Mouse (Mus musculus): Measurements from ENCODE around the gene Ank2.

Ank2 gene

DNA sequence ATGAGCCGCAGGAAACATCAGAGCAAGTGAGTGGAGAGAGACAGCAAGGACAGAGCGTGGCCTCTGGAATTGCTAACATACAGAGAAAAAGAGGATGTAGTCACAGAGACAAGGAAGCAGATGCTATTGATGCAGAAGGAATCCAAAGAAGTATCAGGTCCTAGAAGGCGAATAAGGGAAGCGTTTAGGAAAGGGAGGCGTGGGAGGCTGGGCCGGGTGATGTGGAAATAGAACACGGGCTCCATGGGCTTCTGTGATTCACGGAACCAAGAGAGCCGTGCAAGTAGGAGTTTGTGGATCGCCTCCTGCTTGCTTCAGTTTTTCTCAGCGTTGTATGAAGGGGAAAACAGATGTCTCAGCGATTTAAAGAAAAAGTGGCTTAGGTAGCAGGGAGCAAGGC, 463.6 kb downstream of the Ank2 start:
- no peak for DNase-seq (ENCODE audit: low read depth, low spot score)

DNA sequence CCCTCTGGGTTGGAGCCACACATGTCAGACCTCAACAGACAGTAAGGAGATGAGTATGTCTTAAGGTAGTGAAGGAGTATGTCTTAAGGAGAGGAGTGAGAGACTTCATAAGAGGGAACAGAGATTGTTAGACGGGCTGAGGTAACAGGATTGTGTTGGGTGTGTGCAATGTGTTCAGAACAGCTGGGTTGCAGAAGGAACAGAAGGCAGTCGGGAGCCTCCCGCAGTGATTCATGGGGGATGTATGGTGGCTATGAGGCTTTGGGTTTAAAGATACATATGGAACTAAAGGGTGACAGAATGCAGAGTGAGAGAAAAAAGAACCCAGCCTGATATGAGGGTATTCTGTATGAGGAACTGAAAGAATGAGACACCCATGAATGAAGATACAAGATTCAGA, 464.2 kb downstream of the Ank2 start:
- no peak for DNase-seq (ENCODE audit: low read depth, low spot score)

DNA sequence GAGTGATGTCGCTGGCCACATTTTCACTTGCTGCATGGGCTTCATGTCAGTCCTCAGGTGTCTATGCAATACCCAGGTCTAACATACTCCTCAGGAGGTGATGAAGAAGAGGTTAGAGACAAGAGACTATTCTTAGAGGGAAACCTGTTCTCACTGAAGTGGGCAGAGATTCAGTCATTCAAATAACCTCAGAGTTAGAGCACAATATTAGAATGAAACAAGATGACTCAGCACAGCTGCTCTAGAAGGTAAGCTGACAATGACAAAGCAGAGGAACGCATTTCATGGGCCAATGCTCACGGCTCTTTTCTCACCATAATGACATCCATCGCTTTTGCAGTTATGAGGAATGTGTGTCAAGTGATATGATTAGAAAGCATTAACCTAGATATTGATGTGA, 475.2 kb downstream of the Ank2 start:
- DNase-seq (ENCODE audit: low read depth, low spot score), result no peak

DNA sequence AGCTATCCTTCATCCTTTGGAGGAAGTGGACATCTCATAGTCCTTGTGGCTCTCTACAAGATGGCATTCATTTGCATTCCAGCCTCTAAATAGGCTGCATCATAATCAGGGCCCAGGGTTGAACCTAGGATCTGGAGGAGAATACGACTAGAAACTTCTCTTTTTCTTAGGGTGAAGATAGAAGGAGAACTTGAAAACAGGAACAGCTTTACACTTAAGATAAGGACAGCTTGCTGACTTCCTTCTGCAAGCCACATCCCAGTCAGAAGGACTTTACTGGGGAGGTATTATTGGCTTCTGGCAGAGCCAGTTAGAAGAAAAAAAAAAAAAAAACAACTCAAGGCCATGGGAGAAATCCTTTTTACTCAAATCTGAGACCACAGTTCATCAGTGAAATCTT, 479.0 kb downstream of the Ank2 start:
- DNase-seq (ENCODE audit: low read depth, low spot score), result no peak

DNA sequence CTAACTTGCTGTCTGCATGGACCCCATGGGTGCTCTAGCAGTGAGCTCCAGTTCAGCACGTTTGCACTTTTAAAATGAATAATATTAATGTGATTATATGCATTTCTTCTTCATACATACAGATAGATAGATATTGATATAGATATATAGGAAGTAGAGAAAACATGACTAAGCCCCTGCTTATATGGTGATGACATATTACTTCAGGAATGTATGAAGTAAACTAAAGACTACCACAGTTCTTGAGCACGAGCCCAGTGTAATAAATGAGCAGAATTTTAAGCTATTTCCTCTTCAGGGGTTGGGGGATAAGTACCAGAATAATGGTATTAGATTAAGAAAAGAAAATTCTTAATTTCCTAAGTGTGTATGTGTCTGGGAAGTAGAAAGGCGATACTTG, 479.4 kb downstream of the Ank2 start:
- no peak for DNase-seq (ENCODE audit: low read depth, low spot score)

DNA sequence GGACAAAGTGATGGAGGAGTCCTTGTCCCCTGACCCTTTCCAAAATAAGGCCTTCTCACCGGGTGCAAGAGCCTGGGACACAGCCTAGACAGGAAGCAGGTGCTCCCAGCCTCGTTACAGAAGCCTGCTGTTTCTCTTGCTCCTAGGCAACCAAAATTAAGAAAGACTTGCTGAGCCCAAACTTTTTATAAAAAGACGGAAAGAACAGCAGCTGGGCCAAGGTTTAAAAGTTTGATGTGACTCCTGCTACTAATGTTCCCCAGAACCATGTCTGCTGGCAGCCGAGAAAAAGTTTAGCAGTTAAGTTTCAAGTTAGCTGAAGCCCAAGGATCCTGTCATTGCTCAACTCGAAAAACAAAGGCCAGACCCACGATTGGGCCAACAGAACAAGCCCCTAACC, 480.0 kb downstream of the Ank2 start:
- DNase-seq (ENCODE audit: low read depth, low spot score), result peak; percentile 66

DNA sequence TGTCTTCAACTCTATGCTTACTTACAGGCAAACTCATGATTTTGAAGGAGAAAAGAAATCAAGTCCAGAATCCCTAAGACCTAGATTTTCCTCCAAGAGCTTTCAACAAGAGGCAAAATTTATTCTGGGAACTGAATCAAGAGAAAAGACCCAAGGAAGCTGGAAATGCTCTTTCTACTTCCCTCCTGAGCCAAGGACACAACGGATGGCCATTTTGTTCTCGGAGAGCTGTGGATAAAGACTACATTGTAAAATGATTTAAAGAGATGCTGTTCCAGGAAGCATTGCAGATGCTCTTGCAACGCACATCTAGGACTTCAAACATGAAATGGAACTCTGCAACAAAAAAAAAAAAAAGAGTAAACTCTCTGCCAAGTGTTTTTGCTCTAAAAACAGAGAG, 481.6 kb downstream of the Ank2 start:
- peak; percentile 52 for DNase-seq (ENCODE audit: low read depth, low spot score)

DNA sequence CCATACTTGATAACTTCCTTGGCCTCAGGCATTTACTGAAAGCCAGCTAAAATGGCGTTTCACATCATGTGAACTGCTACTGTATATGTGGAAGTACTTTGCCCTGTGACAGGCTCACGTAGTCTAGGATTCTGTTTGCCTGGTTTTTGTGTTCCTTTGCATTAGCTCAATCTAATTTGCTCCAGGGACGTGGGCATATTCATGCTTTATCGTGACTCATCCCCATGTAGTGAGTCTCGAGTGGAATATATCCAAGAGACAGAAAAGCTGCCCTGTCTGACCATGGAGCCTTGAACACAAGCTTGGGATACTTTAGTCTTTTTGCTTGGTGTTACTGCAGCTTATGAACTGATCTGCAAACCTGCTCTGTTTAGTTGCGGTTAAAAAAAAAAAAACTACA, 483.6 kb downstream of the Ank2 start:
- no peak for DNase-seq (ENCODE audit: low read depth, low spot score)

DNA sequence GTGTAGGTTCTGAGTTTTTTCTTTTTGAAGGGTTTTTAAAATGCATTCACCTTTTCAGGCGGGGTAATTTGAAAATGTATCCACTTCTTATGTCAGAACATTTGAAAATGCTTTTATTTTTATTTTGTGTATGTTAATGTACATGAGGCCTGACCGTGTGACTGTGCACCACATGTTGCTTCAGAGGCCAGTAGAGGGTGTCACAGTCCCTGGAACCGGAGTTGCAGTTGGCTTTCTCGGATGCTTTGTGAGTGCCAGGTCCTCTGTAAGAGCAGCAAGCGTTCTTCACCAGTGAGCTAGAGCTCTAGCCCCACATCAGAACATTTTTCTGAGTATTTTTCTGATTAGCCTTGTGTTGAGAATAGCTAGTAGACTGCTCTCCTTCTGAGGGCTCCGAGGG, 484.0 kb downstream of the Ank2 start:
- no peak for DNase-seq (ENCODE audit: low read depth, low spot score)

DNA sequence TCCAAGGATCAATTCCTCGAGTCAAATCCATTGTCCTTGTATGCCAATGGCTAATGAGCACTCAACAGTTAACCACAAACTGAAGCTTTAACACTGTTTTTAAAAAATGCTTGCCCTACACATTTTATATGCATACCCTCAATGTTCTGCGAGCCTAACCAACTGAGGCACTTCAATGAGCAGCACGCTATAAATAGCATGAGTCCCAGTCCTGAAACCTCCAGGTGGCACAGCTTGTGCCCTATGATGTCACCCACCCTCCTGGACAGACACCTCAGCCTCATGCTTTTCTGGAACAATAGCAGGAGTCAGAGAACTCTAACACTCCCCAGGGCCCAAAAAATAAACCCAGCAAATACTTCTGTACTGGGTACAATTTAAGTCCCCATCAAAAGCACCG, 485.2 kb downstream of the Ank2 start:
- DNase-seq (ENCODE audit: low read depth, low spot score), result no peak

DNA sequence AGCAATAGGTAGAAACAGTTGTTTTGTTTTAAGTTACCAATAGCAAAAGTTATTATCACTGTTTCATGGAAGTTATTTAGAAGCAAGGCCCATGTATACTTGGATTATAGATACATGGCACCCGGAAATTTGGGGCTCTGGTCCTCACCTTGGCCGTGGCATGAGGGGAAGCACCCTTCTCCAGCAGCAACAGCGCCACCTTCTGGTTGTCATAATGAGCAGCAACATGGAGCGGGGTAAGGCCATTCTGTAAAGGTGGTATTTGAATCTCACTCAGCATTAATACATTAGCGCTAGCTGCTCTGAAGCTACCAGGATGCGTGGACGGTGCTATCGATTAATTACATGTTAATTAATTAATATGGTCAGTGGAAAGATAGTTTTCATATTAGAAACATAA, 486.6 kb downstream of the Ank2 start:
- DNase-seq (ENCODE audit: low read depth, low spot score), result no peak

DNA sequence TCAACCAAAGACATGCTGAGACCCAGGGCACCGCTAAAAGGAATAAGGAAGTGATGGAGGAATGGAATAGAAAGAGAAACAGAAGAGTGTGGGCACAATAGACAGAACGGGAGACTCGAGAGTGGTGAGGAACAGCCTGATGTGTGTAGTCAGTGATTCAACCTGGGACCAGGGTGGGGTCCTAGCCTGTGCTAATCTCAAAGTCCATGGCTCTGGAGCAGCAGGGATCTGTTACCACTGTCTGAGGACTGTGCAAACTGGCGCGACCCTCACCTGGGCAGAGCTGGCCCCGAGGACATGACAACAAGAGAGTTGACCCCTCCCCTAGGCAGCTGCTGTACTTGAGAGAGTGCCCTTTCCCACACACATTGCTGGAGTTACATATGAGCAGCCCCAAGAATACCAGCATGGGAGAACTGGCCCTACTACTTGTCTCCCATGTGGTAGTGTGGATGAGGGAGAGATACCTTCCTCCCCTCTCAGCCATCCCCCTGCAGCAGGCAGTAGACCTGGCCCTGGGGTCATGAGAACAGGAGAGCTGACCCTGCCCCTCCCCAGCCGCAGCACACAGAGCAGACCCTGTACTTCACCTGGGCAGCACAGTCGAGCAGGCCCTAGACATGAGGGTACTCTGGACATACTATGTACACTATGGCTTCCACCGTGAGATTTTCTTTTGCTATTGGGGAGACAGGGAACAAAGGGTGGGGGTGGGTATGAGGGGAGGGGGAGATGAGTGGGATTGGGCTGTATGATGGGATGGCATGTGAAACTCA, 493.1 kb downstream of the Ank2 start:
- DNase-seq (ENCODE audit: low read depth, low spot score), result no peak

DNA sequence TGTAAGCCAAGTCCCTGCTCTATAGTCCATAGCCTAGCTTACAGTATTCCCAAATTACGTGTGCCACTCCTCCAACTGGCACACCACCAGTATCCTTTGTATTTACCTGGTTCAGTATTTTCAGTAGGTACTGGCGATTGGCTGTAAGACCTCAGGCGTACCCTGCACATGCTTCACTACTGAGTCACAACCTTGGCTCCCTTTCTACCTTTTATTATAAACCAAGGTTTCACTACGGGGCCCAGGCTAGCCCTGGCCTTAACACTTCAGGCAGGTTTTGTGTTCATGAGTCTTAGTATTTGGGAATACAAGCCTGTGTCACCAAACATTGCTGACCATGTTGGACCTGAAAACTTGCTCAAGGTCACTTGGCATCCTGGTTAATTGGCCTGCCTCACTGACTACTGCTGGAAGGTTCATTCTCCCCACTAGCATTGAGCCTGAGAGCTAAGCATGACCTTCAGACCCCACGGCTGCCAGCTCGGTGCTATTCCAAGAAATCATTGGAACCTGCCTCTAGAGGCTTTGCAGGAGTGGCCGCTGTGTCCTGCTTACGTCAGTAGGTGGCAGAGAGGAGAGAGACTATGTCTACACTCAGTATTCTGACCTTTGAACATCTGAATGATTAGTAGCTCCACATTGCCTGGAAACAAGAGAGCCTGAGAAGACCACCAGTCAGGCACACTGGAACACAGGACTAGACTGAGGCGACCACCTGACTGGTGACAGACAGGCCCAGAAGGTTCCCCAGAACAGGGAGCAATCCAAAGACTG, 494.1 kb downstream of the Ank2 start:
- peak; percentile 64 for DNase-seq (ENCODE audit: low read depth, low spot score)

DNA sequence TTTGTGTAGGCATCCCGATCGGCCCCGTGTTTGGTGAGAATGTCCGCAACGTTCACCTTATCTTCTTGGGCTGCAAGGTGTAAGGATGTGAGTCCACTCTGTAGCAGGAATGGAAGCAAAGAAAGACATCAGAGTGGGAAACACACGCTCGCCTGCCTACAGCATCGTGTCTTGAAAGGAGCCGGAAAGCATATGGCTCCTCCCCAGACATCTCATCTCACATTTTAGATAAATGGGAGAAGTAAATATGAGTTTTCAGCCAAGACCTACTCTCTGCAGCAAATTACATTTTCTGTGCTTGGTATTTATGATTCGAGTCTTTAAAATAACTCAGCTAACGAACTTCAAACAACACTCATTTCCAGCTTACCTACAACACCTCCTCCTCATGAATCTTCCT, 495.2 kb downstream of the Ank2 start:
- no peak for DNase-seq (ENCODE audit: low read depth, low spot score)

DNA sequence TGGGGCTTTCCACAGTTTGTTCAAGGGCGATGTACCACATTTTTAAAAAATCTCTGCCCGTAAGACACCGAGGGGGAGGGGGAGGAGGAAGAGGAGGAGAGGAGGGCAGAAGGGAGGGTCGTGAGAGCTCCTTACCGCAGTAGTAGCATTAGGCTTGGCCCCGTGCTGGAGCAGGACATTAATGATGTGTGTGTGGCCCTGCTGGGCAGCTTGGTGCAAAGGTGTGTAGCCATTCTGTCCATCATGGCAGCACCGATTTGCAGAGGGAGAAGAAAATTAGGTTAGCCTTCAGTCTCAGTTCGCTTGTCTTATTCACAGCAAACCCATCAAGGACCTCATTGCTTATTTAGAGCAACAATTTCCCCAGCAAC, 500.4 kb downstream of the Ank2 start:
- DNase-seq (ENCODE audit: low read depth, low spot score), result no peak

DNA sequence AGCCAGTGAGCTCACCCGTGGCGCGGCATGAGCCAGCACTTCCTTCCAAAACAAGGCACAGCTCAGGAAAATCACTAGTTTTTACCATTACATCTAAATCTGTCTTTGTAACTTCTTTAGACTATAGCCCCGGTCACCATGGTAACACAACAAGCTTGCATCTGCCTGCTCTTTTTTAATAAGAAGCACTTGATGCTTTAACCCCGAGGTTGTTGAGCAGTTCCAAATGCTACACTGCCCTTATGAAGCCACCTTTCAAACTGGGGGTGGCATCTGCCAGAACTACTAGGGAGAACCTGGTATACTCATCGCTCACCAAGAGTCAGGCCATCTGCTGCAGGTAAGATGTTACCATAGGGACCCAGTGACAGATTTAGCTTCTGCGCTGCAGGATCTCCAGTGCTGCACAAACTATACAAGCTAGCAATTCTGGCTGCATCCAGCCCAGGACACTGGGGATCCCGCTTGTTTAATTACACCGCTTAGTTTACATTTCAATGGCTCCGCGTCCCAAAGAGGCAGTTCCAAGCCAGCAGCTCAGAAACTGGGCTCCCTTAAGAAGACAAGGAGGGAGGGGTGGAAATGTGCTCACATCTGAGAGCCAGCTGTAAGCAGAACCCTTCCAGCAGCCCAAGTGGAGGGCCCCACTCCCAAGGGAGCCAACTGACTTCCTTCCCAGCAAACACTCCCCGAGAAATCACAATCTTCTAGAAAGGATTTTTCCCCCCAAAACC, 501.0 kb downstream of the Ank2 start:
- peak; percentile 50 for DNase-seq (ENCODE audit: low read depth, low spot score)

DNA sequence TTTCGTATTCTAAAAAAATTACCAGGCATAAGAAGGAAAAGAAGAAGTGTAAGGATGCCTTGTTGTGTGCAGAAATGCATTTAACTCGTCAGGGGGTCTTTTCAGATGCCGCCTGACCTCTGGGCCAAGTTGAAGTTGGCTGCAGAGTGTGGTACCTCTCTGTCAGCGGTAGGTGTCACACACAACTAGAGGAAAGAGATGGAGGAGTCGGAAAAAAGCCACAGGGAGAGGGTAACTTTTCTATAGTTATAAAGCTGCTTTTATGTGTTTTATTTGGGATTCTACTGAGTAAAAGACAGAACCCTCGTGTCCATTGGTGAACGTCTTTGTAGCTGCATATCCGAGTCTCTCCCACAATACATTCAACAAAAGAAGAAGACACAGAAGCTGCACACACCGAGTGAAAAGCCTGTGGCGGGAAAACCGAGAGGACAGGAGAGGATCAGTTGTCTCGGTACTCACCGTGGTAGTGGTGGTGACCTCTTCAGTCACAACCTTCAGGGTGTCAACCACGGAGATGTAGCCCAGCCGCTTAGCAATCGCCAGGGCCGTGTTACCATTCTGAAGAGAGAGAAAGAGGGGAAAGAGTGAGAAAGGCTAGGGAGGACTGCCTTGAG, 501.7 kb downstream of the Ank2 start:
- DNase-seq (ENCODE audit: low read depth, low spot score), result no peak

DNA sequence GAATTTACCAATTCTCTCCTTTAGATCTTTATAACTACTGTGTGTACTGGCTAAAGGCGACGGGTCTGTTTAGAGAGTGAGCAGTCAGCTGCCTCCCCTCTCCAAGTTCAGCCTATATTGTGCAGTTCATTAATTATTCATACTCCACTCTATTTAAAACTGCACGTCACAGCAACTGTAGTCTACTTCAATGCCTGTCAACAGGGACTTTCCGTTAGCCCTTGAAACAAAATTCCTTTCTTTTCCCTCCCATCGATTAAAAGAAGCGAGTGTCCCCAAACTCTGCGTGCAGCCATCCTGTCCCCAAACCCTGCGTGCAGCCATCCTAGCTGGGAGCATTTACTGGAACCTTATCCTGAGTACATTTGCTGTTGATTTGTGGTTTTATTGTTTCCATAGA, 502.4 kb downstream of the Ank2 start:
- no peak for DNase-seq (ENCODE audit: low read depth, low spot score)

DNA sequence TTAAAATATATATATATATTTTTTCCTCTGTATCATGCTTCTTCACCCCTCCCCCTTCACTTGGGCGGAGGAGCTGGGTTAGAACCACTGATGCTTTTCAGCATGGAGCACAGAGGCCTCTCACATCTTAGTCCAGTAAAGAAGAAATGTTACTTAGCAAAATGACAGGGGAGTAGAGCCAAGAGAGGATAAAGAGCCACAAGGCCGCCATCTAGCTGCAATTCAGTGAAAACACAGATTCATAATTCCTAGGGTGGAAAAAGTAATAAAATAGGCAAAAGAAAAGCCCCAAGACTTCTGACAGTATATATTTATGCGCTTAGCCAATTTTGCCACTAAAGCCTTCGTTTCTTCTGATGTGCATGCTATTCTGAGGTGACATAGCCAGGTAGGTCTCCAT, 503.2 kb downstream of the Ank2 start:
- DNase-seq (ENCODE audit: low read depth, low spot score), result no peak

DNA sequence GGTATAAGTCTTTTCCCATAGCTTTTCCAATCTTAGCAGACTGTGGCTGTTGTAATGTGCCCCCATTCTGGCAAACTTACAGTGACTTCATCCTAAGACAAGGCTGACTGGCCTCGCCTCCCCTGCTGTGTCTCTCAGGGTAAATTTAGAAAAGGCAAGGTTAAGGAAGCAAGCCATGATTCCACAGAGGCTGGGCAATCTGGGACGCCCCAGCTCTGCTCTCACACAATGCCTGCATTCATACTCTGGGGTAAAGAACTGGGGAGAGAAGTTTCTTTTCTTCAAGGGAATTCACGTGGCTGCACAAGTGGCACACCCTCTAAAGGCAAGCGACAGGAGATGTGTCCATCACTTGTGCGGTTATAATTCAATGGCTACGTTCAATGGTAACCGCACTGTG, 505.0 kb downstream of the Ank2 start:
- DNase-seq (ENCODE audit: low read depth, low spot score), result no peak

DNA sequence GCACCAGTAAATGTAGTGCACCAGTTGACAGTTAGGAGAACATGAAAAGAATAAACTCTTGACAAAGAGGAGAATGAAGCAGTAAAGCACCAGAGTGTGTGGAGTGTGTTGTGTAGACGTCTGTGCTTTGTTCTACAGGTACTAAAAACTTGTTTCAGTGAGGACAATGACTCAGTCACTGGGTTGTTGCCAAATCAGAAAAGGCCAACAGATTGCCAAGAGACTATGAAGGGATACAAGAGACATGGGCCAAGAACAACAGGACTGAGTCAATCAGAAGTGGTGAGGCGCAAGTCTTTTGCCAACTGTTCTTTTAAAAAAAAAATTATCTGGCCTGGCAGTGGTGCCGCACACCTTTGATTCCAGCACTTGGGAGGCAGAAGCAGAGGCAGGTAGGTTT, 509.2 kb downstream of the Ank2 start:
- DNase-seq (ENCODE audit: low read depth, low spot score), result peak; percentile 52

DNA sequence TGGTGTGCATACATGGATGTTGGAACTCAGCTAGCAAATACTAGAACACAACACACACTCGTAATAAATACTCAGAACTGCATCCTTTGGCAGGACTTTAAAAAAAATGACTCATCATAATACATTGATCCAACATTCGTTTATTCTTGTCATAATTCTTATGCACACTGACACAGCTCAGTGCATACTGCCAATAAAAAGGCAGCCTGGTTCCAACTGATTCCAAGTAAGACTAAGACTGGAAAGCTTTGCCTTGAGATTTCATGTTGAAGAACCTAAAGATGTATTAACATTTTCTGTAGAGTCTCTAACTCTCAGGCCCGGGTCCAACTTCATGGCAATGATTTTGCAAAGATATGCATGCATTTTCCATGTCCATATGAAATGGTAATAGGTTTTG, 512.5 kb downstream of the Ank2 start:
- DNase-seq (ENCODE audit: low read depth, low spot score), result peak; percentile 27
